Mouse (Mus musculus) urinary bladder, postnatal 14 days (tissue): ENCODE data around the gene Xntrpc.

Source experiments
- DNase-seq: peaks from one replicate; pipeline ENCODE4 v3.0.0; 2021; ENCODE audit warnings: low spot score

Gene Xntrpc

GRCm38 (mm10) chr7:102081784-102082183 lies 16.3 kb downstream of the Xntrpc start:
- no peak for DNase-seq

- DNase-seq = no peak
These were observed 17.3 kb downstream of the Xntrpc start, which contains the start of gene Trpc2 for GRCm38 (mm10) chr7:102082816-102083215. TSS of gene Trpc2 (plus strand) at chr7:102083116.

- no peak for DNase-seq
These were observed 18.7 kb downstream of the Xntrpc start for GRCm38 (mm10) chr7:102084041-102084696.

GRCm38 (mm10) chr7:102087336-102087735 lies 21.8 kb downstream of the Xntrpc start:
- no peak for DNase-seq

GRCm38 (mm10) chr7:102099760-102100661 lies 34.5 kb downstream of the Xntrpc start:
- no peak for DNase-seq

GRCm38 (mm10) chr7:102100868-102101267 lies 35.4 kb downstream of the Xntrpc start:
- DNase-seq = no peak

GRCm38 (mm10) chr7:102101487-102101886 lies 36.0 kb downstream of the Xntrpc start, which contains the start of gene Art1:
TSS of gene Art1 (plus strand) at chr7:102101743.
- no peak for DNase-seq

GRCm38 (mm10) chr7:102102241-102102640 lies 36.7 kb downstream of the Xntrpc start:
- DNase-seq = no peak

GRCm38 (mm10) chr7:102102696-102103095 lies 37.2 kb downstream of the Xntrpc start:
- no peak for DNase-seq

- DNase-seq = no peak
These were observed 38.0 kb downstream of the Xntrpc start for GRCm38 (mm10) chr7:102103555-102103954.

- no peak for DNase-seq
These were observed 38.6 kb downstream of the Xntrpc start for GRCm38 (mm10) chr7:102104126-102104525.

GRCm38 (mm10) chr7:102106700-102107141 lies 41.2 kb downstream of the Xntrpc start:
- no peak for DNase-seq

GRCm38 (mm10) chr7:102108206-102108605 lies 42.7 kb downstream of the Xntrpc start:
- DNase-seq = no peak

GRCm38 (mm10) chr7:102109171-102109570 lies 43.7 kb downstream of the Xntrpc start, which contains the start of gene Art5:
TSS of gene Art5 (minus strand) at chr7:102109489.
- no peak for DNase-seq

- DNase-seq = no peak
These were observed 44.2 kb downstream of the Xntrpc start for GRCm38 (mm10) chr7:102109746-102110145.

- DNase-seq = no peak
These were observed 47.7 kb downstream of the Xntrpc start for GRCm38 (mm10) chr7:102113151-102113729.

- no peak for DNase-seq
These were observed 51.2 kb downstream of the Xntrpc start, which contains the start of gene Chrna10 for GRCm38 (mm10) chr7:102116579-102117331. TSS of gene Chrna10 (minus strand) at chr7:102116828.

- no peak for DNase-seq
These were observed 51.9 kb downstream of the Xntrpc start for GRCm38 (mm10) chr7:102117382-102117781.

- DNase-seq = no peak
These were observed 54.8 kb downstream of the Xntrpc start for GRCm38 (mm10) chr7:102120326-102120725.

GRCm38 (mm10) chr7:102132395-102132794 lies 66.9 kb downstream of the Xntrpc start:
- DNase-seq = no peak

GRCm38 (mm10) chr7:102137464-102137863 lies 72.0 kb downstream of the Xntrpc start:
- DNase-seq = peak; percentile 18

- no peak for DNase-seq
These were observed 72.4 kb downstream of the Xntrpc start for GRCm38 (mm10) chr7:102137898-102138297.
